7 mouse cellular contexts compared by ENCODE assay signal in the genomic region with DNA sequence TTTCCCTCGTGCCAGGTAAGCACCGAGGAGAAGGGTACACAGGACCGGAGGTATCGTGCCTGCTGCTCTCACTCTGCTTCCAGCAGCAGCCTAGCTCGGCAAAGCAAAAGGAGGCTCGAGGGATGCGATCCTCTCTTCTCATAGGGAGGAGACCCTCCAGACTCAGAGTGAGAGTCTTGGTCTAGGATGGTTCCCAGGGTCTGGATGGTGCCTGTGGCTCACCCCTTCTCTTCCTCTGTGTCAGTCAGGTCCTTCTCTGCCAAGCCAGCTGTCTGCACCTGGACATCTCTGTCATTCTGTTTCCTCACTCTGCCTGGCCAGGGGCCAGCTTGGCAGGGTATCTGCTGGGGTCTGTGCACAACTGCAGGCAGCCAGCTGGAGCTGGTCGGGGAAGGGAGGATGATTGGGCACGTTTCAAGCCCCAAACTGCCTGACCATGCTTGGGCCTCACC.
A peak's percentile ranks its signal among the peaks of the same experiment; 100 is the strongest.
DNase-seq lines count a peak whose midpoint lies in the region; ATAC-seq lines count a peak whose summit lies in the region.

No protein-coding gene starts in this region.

- no peaks in the 10 kb centered on the region for H3K36me3 ChIP-seq in hindbrain, embryonic 14.5 days (replicated peaks; ENCODE audit: control insufficient read depth, insufficient read depth)
- no peaks in the 10 kb centered on the region for H3K36me3 ChIP-seq in midbrain, embryonic 13.5 days

- peaks cover 31% of the 10 kb centered on the region for H3K4me1 ChIP-seq in hindbrain, embryonic 14.5 days (replicated peaks; ENCODE audit: control insufficient read depth, insufficient read depth, low read length)
- peaks cover 33% of the 10 kb centered on the region for H3K4me1 ChIP-seq in midbrain, embryonic 13.5 days (replicated peaks)

- no peak overlapping the region for H3K4me3 ChIP-seq in hindbrain, embryonic 14.5 days (replicated peaks; ENCODE audit: low read length)
- H3K4me3 ChIP-seq in midbrain, embryonic 13.5 days (replicated peaks), result no peak overlapping the region

- ATAC-seq in hindbrain, embryonic 14.5 days (ENCODE audit: low FRiP score), result peak; percentile 86
- ATAC-seq in midbrain, embryonic 13.5 days, result peak; percentile 62
- ATAC-seq in erythroblast, adult 5-6 weeks (replicated peaks; ENCODE audit: low FRiP score, poor library complexity, severe bottlenecking), result no peak

- no peaks in the 10 kb centered on the region for H3K9me3 ChIP-seq in hindbrain, embryonic 14.5 days (ENCODE audit: control insufficient read depth, low read length)
- no peaks in the 10 kb centered on the region for H3K9me3 ChIP-seq in midbrain, embryonic 13.5 days

- intact Hi-C loops in gastrocnemius, postnatal 14 days (cut with DNase I; ENCODE audit: low total_unique reads), result no loop called here

- no peak overlapping the region for H3K4me2 ChIP-seq in hindbrain, embryonic 14.5 days (replicated peaks)
- H3K4me2 ChIP-seq in midbrain, embryonic 13.5 days (replicated peaks), result no peak overlapping the region

- DNase-seq in ovary, adult 18-20 months (ENCODE audit: low spot score), result peak; percentile 16
- no peak for DNase-seq in ovary, postnatal 14 days (ENCODE audit: low spot score)
- DNase-seq in gastrocnemius, postnatal 14 days, result peak; percentile 48
- DNase-seq in hindbrain, embryonic 14.5 days (ENCODE audit: low spot score), result peak; percentile 58
- DNase-seq in frontal cortex, adult 2 months (ENCODE audit: extremely low spot score in 1 of 2, low spot score in 1 of 2), result no peak

- 49% methylated on average over 9 of the region's 9 CpGs for WGBS in hindbrain, embryonic 14.5 days
- 77% methylated on average over 9 of the region's 9 CpGs for WGBS in midbrain, embryonic 13.5 days

- H3K27me3 ChIP-seq in hindbrain, embryonic 14.5 days (ENCODE audit: control insufficient read depth, insufficient read depth, low read length), result no peaks in the 10 kb centered on the region
- H3K27me3 ChIP-seq in midbrain, embryonic 13.5 days, result no peaks in the 10 kb centered on the region

- no peak overlapping the region for H3K9ac ChIP-seq in hindbrain, embryonic 14.5 days
- H3K9ac ChIP-seq in midbrain, embryonic 13.5 days (replicated peaks), result no peak overlapping the region

- peak overlapping the region; percentile 82 for H3K27ac ChIP-seq in hindbrain, embryonic 14.5 days
- peak overlapping the region; percentile 54 for H3K27ac ChIP-seq in midbrain, embryonic 13.5 days

Comparison
In these comparisons a context has a peak if more than half of its experiments do, and no peak if none do; other contexts are left out.
1. DNase-seq: peak in ovary, adult 18-20 months (single experiment), gastrocnemius, postnatal 14 days (single experiment) and hindbrain, embryonic 14.5 days (single experiment); none in ovary, postnatal 14 days (single experiment) and frontal cortex, adult 2 months (0 of 2).